Mouse (Mus musculus): Measurements from ENCODE around the gene Ppp2r5a.
"Not testable (repeated sequence)": the region's sequence is repeated elsewhere in the genome, so short reads cannot be mapped to it uniquely, and the experiment has no call there.

GRCm38 (mm10) chr1:191422714-191423113 is 19.6 kb upstream of the Ppp2r5a start:
- TF ChIP-seq CTCF (IDR thresholded peaks at IDR 0.05; ENCODE audit: borderline replicate concordance, insufficient read depth, low read depth, low read length); POLR2A (IDR thresholded peaks at IDR 0.05; ENCODE audit: borderline replicate concordance, insufficient read depth, low read length): not testable (repeated sequence)
